Mouse (Mus musculus) effector memory CD4-positive, alpha-beta T cell, adult 5 months (primary cell): ENCODE results near the gene Ero1lb. TPM values are rescaled to one million over a fixed set of nuclear protein-coding genes. Genes with fewer than 3 reads are reported as not detected.

Experiments used
- polyA plus RNA-seq: library from polyadenylated mRNA; unstranded; fragments of 100-300 nt; shearing (Covaris generic); gene quantifications from one replicate; pipeline ENCODE4 v1.2.1, GENCODE M21; 2017

The Ero1lb gene
- polyA plus RNA-seq: 18.5 TPM

GRCm38 (mm10) chr13:12565621-12566390, at the start of gene Ero1lb:
Gene Ero1lb, plus strand, starts transcription at chr13:12565874.

GRCm38 (mm10) chr13:12519955-12520584, 45.6 kb upstream of the Ero1lb start, which contains the start of gene Edaradd:
Gene Edaradd, minus strand, starts transcription at chr13:12520438.

Other genes starting within 250 kb of the Ero1lb start
- 2.5 TPM for gene Actn2, start 225.1 kb upstream of the Ero1lb start, polyA plus RNA-seq
- gene Heatr1, start 170.8 kb upstream of the Ero1lb start, polyA plus RNA-seq: 40.6 TPM
- gene Lgals8, start 100.9 kb upstream of the Ero1lb start, polyA plus RNA-seq: 55.1 TPM
- 0.84 TPM for gene Edaradd, start 45.4 kb upstream of the Ero1lb start, polyA plus RNA-seq
- gene Prl2c3, start 234.2 kb downstream of the Ero1lb start, polyA plus RNA-seq: not detected